Mouse (Mus musculus) midbrain, embryonic 14.5 days (tissue): ENCODE results near the gene Amh. TPM values are rescaled to one million over a fixed set of nuclear protein-coding genes. Genes with fewer than 3 reads are reported as not detected.
A peak's percentile ranks its signal among the peaks of the same experiment; 100 is the strongest.
"Not testable (repeated sequence)": the region's sequence is repeated elsewhere in the genome, so short reads cannot be mapped to it uniquely, and the experiment has no call there.

Experiments used
- ATAC-seq: fragments of 200-750 bp; cut with Nextera tagmentation; 2 replicates; pipeline ENCODE4 v1.8.0; 2017; ENCODE audit warnings: moderate number of reproducible peaks, moderate library complexity; ENCODE audit not compliant: low FRiP score, low TSS enrichment
- DNase-seq: peaks from one replicate; pipeline ENCODE4 v3.0.0-alpha.2; 2015
- H3K27ac ChIP-seq: fragments of 300-500 bp; sonication (generic); replicated peaks from 2 replicates; pipeline ENCODE4 v1.5.1; 2014; ENCODE audit warnings: mild to moderate bottlenecking, low read depth, low read length, moderate library complexity
- H3K27me3 ChIP-seq: fragments of 300-500 bp; sonication (generic); 2 replicates; pipeline ENCODE4 v1.6.1; 2014; ENCODE audit warnings: low read length, control low read depth, mixed read lengths; ENCODE audit not compliant: control insufficient read depth, insufficient read depth
- H3K36me3 ChIP-seq: fragments of 300-500 bp; sonication (generic); 2 replicates; pipeline ENCODE4 v1.6.1; 2014; ENCODE audit warnings: low read length, control low read depth; ENCODE audit not compliant: control insufficient read depth, insufficient read depth
- H3K4me1 ChIP-seq: fragments of 300-500 bp; sonication (generic); 2 replicates; pipeline ENCODE4 v1.6.1; 2014; ENCODE audit warnings: mild to moderate bottlenecking, antibody characterized with exemption, low read length, control low read depth; ENCODE audit not compliant: control insufficient read depth, insufficient read depth
- H3K4me2 ChIP-seq: fragments of 300-500 bp; sonication (generic); 2 replicates; pipeline ENCODE4 v1.6.1; 2014; ENCODE audit warnings: mild to moderate bottlenecking, low read length, moderate library complexity
- H3K4me3 ChIP-seq: fragments of 300-500 bp; sonication (generic); replicated peaks from 2 replicates; pipeline ENCODE4 v1.5.1; 2014; ENCODE audit warnings: low read depth, low read length
- H3K9ac ChIP-seq: fragments of 300-500 bp; sonication (generic); replicated peaks from 2 replicates; pipeline ENCODE4 v1.6.1; 2014; ENCODE audit warnings: mild to moderate bottlenecking, low read length, moderate library complexity
- H3K9me3 ChIP-seq: fragments of 300-500 bp; sonication (generic); 2 replicates; pipeline ENCODE4 v1.6.1; 2016; ENCODE audit warnings: low read length, control low read depth, mixed read lengths; ENCODE audit not compliant: control insufficient read depth
- WGBS: fragments of 180-500 bp; shearing (Covaris S2); extraction: QIAGEN DNeasy Blood & Tissue Kit; methylation state at CpG from one replicate; pipeline ENCODE4 v1.1.7; 2014; 5-methylcytosine and 5-hydroxymethylcytosine counted together
- polyA plus RNA-seq: library from polyadenylated mRNA; unstranded; fragments of >200 nt; fragmentation: Nextera tagmentation; extraction: Ambion mirVana; gene quantifications from 2 replicates; pipeline ENCODE4 v1.2.1, GENCODE M21; 2014

The Amh gene
- polyA plus RNA-seq, 1 experiment from 2014 or later: not detected

GRCm38 (mm10) chr10:80826151-80827062, 21.4 kb downstream of the Amh start, which contains the start of gene Oaz1:
Gene Oaz1, plus strand, starts transcription at chr10:80826656.
- Histone ChIP-seq H3K36me3 (peaks cover 20% of the 10 kb centered on the region), H3K27ac (peak within 1 kb of the TSS; percentile 92), H3K27me3 (no peaks in the 10 kb centered on the region), H3K4me3 (peak within 1 kb of the TSS; percentile 74), H3K4me2 (peak within 1 kb of the TSS; percentile 92), H3K9ac (peak within 1 kb of the TSS; percentile 84), H3K9me3 (no peaks in the 10 kb centered on the region), H3K4me1 (peaks cover 10% of the 10 kb centered on the region)
- DNase-seq (peak; percentile 99), ATAC-seq (peak; percentile 97)
- under 1% methylated on average over 74 of the region's 82 CpGs for WGBS

- H3K9ac ChIP-seq: peak overlapping the region; percentile 84
- peak overlapping the region; percentile 92 for H3K27ac ChIP-seq
- 7% methylated on average over 29 of the region's 29 CpGs for WGBS
- peaks cover 24% of the 10 kb centered on the region for H3K36me3 ChIP-seq
- H3K27me3 ChIP-seq: no peaks in the 10 kb centered on the region
- peak overlapping the region; percentile 92 for H3K4me2 ChIP-seq
- ATAC-seq (no peak), DNase-seq (no peak)
- H3K4me1 ChIP-seq: peaks cover 10% of the 10 kb centered on the region
- H3K9me3 ChIP-seq: no peaks in the 10 kb centered on the region
- H3K4me3 ChIP-seq: peak overlapping the region; percentile 74
Measured at GRCm38 (mm10) chr10:80827063-80827869, 22.2 kb downstream of the Amh start.

- Histone ChIP-seq H3K4me3 (peak overlapping the region; percentile 74), H3K4me1 (peaks cover 10% of the 10 kb centered on the region), H3K9ac (peak overlapping the region; percentile 84; the same call in 1 of the 2 replicates), H3K4me2 (peak overlapping the region; percentile 92), H3K36me3 (peaks cover 24% of the 10 kb centered on the region), H3K27me3 (no peaks in the 10 kb centered on the region), H3K27ac (no peak overlapping the region), H3K9me3 (no peaks in the 10 kb centered on the region)
- ATAC-seq (no peak), DNase-seq (no peak)
- 80% methylated on average over 10 of the region's 10 CpGs for WGBS
Measured at GRCm38 (mm10) chr10:80827870-80828420, 22.9 kb downstream of the Amh start.

- DNase-seq, H3K9ac ChIP-seq, ATAC-seq, H3K27ac ChIP-seq, H3K9me3 ChIP-seq, H3K4me1 ChIP-seq, H3K27me3 ChIP-seq: not testable (repeated sequence)
- Histone ChIP-seq H3K4me2 (peak overlapping the region; percentile 92), H3K4me3 (peak overlapping the region; percentile 74; the same call in 1 of the 2 replicates), H3K36me3 (peaks cover 24% of the 10 kb centered on the region)
- 84% methylated on average over 7 of the region's 9 CpGs for WGBS
Measured at GRCm38 (mm10) chr10:80828587-80828986, 23.5 kb downstream of the Amh start.

- ATAC-seq (no peak), DNase-seq (no peak)
- Histone ChIP-seq H3K36me3 (peaks cover 24% of the 10 kb centered on the region), H3K27me3 (peaks cover 12% of the 10 kb centered on the region; the same call in 1 of the 2 replicates), H3K9ac (no peak overlapping the region), H3K27ac (no peak overlapping the region), H3K4me2 (0 out of 2 replicates have a peak overlapping the region, but pooled peaks have one; percentile 6), H3K4me1 (peaks cover 10% of the 10 kb centered on the region), H3K4me3 (no peak overlapping the region), H3K9me3 (no peaks in the 10 kb centered on the region)
- 68% methylated on average over 1 of the region's 1 CpGs for WGBS
Measured at GRCm38 (mm10) chr10:80829359-80830278, 24.6 kb downstream of the Amh start.

- ATAC-seq: no peak
- no peak overlapping the region for H3K4me2 ChIP-seq
- H3K27ac ChIP-seq: no peak overlapping the region
- H3K9me3 ChIP-seq: no peaks in the 10 kb centered on the region
- no peak overlapping the region; the same call in 1 of the 2 replicates for H3K9ac ChIP-seq
- peak; percentile 65 for DNase-seq
- peaks cover 25% of the 10 kb centered on the region for H3K27me3 ChIP-seq
- peaks cover 24% of the 10 kb centered on the region for H3K36me3 ChIP-seq
- WGBS: 5% methylated on average over 9 of the region's 9 CpGs
- no peak overlapping the region for H3K4me3 ChIP-seq
- H3K4me1 ChIP-seq: peaks cover 10% of the 10 kb centered on the region
Measured at GRCm38 (mm10) chr10:80831136-80831535, 26.1 kb downstream of the Amh start.

GRCm38 (mm10) chr10:80832818-80833217, 27.8 kb downstream of the Amh start:
- ATAC-seq: no peak
- no peak overlapping the region for H3K4me2 ChIP-seq
- no peak overlapping the region for H3K9ac ChIP-seq
- 34% methylated on average over 7 of the region's 7 CpGs for WGBS
- H3K4me1 ChIP-seq: peaks cover 4% of the 10 kb centered on the region
- H3K9me3 ChIP-seq: no peaks in the 10 kb centered on the region
- H3K4me3 ChIP-seq: no peak overlapping the region
- no peak for DNase-seq
- H3K27me3 ChIP-seq: peaks cover 25% of the 10 kb centered on the region
- H3K27ac ChIP-seq: no peak overlapping the region
- peaks cover 24% of the 10 kb centered on the region for H3K36me3 ChIP-seq
